Mouse (Mus musculus): ENCODE data around the gene Pnliprp2.

The Pnliprp2 gene

GRCm38 (mm10) chr19:58805191-58805779 is 45.8 kb downstream of the Pnliprp2 start:
- no peak for DNase-seq

DNA sequence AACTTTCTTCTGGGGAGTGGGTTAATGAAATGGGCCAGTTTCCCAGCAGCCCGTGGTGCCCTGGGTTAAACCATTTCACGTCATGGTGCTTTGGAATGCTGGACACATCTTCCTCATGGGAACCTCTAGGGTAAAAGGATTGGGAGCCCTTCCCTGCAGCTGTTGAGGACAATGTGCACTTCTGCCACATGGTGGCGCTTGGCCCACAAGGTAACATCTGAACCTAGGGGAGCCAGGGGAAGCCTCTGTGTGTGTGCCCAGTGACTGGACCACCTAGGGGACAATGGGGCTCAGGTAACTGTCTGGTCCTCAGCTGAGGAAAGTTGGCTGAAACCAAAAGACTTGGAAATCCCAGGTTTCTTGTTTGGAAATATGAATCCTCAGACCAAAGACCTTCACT is 46.8 kb downstream of the Pnliprp2 start:
- DNase-seq: peak; percentile 79

DNA sequence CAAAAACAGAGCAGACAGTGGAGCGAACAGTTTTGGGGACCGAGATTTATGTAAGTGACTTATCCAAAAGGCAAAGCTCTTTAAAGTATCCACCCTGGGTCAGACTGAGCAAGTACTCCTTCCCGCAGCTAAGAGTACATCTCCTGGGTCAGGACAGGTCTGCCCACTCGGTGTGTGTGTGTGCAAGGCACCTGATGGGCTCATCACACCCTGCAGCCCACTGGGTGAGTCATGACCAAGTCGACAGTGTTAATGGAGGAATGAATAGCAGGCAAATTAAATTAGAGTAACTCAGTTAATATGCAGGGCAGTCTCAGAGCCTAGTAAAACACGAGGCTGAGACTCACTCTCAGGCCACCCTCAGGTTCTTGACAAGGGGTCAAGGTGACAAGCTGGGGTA is 49.3 kb downstream of the Pnliprp2 start:
- DNase-seq: no peak

DNA sequence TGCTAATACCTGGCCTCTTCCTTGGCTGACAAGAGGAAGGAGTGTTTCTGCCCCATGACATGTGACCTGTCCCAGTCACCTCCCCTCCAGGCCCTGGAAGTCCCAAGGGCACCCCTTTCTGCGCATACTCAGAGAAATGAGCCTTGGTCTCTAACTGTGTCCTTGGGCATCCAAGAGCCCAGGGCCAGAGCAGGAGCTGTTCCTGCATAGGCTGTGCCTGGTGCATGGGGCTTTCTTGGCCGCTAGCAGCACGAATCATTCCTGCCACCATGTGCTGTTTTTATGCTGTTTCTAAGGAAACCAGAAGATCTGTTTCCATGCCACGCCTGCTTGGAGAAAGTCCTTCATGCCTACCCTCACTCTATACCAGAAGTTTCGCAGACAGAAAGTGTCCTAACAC is 51.0 kb downstream of the Pnliprp2 start:
- no peak for DNase-seq

DNA sequence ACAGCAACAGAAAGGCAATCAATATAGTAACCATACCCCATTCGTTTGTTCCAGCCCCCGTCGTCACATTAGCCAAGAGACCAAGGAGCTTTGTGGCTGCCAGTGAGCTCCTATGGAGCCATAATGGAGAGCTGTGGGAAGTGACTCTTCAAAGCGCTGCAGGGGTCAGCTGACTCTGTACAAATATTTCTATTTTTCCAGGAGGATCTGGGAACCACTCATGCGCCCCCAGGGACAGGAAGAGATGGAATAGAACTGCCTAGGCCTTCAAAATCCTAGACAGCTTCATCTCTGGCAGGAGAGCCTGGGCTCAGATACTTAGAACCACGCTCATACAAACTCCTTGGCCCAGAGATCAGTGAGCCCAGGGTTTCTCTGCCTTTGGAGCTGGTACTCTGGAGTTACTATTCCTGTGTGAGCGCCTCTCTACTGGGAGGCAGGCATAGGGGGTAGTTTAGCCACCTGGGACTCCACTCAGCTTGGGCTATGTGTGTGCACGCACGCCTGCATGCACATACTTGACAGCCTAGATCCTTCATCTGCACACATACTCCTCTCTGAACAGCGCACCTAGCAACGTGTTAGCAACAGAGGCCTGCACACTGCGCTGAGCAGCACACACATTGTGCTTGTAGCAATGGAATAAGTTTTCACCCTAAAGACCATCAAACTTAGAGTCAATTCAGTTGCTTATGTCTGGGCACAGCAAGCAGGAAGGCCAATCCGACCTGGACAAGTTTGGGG is 55.8 kb downstream of the Pnliprp2 start:
- DNase-seq: no peak

DNA sequence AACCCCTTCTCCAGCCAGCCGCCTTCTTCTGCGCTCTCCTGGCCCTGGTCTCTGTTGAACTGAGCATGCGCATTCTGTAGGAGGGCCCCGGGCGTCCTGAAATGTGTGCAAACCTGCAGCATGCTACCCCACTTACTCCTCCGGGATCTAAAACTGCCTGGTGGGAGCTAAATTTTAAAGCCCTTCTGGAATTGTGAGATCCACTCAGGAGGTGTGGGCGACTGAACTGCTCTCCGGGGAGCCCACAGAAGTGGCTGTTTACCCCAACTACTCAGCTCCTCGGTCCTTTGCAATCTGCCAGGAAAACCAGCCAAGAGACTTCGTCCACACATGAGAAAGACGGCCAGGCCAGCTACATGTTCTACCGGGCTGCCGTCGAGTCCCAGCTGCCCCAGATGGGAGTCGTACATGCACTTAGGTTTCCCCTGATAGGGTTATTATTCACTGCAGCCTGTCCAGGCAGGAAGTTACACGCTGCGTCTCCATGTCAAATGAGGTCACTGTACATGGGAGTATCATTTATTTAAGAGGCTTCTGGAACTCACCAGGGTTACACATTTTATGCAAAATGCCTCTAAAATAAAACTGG is 57.0 kb downstream of the Pnliprp2 start:
- peak; percentile 58 for DNase-seq

GRCm38 (mm10) chr19:58817398-58817797 is 57.9 kb downstream of the Pnliprp2 start:
- no peak for DNase-seq

- DNase-seq: no peak
Observed at GRCm38 (mm10) chr19:58818571-58819415, 59.3 kb downstream of the Pnliprp2 start.

DNA sequence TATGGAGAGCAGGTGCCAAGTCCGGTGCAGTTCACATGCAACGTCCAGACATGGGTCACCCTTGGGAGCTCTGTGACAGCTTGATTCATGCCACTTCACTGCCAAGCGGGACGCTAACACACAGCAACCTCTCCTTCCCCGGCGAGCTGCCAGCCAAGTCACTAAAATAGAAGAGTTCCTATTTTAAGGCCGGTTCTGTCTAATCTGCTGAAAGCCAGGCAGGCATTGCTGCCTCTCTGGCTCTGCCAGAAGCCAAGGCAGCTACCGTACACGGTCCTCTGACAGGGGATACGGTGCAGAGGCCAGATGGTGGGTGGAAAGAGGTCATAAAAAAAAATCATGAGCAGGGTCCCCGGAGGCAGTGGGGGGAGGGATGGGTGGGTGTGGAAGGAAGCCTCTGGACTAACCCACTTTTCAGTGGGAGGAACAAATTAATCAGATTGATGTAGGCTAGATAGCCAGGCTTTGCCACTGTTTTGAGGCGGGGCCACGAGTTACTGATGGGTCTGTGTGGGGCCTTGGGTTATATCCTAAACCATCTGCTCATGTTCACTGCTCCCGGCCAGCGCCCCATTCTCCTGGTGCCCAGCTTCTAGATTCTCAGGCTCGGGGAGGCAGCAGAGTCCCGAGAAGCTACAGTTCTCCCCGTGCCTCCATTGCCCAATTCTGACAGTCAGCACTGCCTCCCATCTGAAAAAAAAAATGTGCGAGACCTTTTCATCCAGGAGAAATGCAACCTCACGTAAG is 63.1 kb downstream of the Pnliprp2 start:
- peak; percentile 85 for DNase-seq

DNA sequence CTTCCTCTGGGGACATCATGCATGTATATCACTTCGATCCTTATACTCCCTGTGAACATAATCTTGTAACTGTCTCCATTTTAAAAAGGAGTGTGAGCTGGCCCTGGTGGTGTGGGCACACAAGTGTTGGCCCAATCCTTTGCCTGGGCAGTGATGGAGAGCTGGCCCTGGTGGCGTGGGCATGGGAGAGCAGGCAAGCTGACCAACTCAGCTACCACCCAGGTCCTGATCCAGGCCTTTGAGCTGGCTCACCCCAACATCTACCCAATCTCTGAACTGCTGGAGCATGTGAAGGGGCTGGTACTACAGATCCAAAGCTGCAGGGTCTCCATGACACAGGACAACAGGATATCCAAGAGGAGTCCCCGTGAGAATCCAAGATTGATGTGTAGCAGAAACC is 63.8 kb downstream of the Pnliprp2 start:
- DNase-seq: no peak

GRCm38 (mm10) chr19:58824316-58824715 is 64.8 kb downstream of the Pnliprp2 start:
- DNase-seq: no peak

All from right cerebral cortex, postnatal 14 days (tissue).